Mouse (Mus musculus) cerebral cortex, adult 2 months (tissue): ENCODE results near the gene Sstr4.

Experiments used
- WGBS: fragments of 180-500 bp; shearing (Covaris S2); methylation state at CpG from one replicate; pipeline ENCODE4 v1.1.7; 2018; 5-methylcytosine and 5-hydroxymethylcytosine counted together

The Sstr4 gene

DNA sequence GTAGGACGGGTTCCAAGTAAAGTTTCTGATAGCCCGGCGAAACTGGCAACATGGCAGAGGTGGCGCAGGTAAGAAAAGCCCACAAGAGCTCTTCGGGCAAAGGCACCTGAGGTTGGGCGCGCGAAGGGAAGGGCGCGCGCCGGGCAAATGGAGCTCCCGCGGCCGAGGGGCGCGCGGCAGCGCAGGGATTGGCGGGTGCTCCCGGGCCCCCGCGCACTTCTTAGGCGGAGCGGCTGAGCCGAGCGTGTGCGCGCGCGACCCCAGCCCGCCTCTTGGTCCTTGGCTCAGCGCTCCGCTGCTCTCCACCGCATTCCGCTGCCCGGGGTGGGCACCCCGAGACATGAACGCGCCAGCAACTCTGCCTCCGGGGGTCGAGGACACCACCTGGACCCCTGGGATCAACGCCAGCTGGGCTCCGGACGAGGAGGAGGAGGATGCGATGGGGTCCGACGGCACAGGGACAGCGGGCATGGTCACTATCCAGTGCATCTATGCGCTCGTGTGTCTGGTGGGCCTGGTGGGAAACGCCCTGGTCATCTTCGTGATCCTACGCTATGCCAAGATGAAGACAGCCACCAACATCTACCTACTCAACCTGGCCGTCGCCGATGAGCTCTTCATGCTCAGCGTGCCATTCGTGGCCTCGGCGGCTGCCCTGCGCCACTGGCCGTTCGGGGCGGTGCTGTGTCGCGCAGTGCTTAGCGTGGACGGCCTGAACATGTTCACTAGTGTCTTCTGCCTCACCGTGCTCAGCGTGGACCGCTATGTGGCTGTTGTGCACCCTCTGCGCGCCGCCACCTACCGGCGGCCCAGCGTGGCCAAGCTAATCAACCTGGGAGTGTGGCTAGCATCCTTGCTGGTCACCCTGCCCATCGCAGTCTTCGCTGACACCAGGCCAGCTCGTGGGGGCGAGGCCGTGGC is at the start of gene Sstr4:
Sstr4 (plus strand) TSS at position 214 of the 921 bp plus-strand sequence.
- 3% methylated on average over 83 of the region's 83 CpGs for WGBS

DNA sequence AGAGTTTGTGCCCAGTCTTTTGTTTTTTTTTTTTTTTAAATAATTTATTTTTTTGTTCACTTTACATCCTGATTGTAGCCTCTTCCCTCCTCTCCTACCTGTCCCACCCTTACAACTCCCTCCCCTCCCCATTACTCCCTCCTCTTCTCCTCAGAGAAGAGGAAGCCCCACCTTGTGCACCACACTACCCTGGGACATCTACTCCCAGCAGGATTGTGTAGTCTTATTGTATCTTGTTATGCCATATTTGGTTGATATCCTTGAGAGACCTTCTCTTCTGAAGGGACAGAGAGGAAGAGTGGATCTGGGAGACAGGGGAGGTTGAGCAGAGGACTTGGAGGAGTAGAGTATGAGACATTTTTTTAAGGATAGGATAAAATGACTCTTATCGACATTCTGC is 48.2 kb upstream of the Sstr4 start:
- 97% methylated on average over 1 of the region's 1 CpGs for WGBS

GRCm38 (mm10) chr2:148349509-148350307 is 45.4 kb upstream of the Sstr4 start:
- WGBS: 54% methylated on average over 4 of the region's 4 CpGs

GRCm38 (mm10) chr2:148350460-148350859 is 44.7 kb upstream of the Sstr4 start:
- WGBS: 77% methylated on average over 2 of the region's 2 CpGs

DNA sequence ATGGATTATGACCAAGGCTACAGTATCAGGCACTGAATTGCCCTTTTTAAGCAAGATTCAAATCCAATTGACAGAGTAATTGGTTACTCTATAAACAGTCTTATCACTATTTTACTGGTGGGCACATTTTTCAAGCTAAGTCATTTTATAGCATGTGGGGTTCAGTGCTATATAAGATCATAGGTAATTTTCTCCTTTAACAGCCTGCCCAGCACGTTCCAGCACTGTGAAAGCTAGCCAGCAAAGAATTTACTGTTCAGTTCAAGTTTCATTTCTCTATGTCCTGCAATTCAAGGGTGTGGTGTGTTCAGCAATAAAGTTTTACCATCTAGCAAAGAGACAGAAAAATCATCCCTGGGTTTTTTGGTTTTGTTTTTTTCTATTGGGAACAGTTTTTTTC is 42.5 kb upstream of the Sstr4 start:
- 69% methylated on average over 1 of the region's 1 CpGs for WGBS

- WGBS: 47% methylated on average over 1 of the region's 1 CpGs
These were observed 38.0 kb upstream of the Sstr4 start for GRCm38 (mm10) chr2:148357145-148357544.

GRCm38 (mm10) chr2:148364536-148364935 is 30.6 kb upstream of the Sstr4 start:
- WGBS: 50% methylated on average over 3 of the region's 3 CpGs

- WGBS: 43% methylated on average over 1 of the region's 1 CpGs
These were observed 29.9 kb upstream of the Sstr4 start for GRCm38 (mm10) chr2:148365227-148365626.

GRCm38 (mm10) chr2:148371743-148372630 is 23.2 kb upstream of the Sstr4 start:
- WGBS: 74% methylated on average over 4 of the region's 4 CpGs

DNA sequence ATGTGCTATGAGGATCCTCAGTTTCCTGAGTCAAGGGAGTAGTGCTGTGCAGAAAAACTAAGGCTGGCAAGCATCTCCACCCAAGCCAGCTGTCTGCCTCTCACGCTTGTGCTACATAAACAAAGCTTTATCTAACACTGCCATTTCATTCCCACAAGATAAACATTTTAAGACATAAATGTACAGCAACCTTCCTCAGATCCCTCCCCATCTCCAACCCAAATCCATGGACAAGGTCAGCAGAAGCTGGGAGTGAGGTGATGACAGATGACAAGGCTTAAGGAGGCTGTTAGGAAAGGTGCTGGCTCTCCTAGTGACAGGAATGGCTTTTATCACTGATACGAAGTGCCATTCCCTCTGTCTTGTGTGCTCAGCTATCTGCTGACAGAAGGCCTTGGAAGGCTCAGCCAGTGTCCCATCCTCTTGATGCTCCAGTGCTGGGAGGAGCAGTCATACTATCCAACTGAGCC is 21.5 kb upstream of the Sstr4 start:
- WGBS: 53% methylated on average over 2 of the region's 2 CpGs

GRCm38 (mm10) chr2:148375326-148376150 is 19.6 kb upstream of the Sstr4 start:
- WGBS: 78% methylated on average over 10 of the region's 10 CpGs

- 82% methylated on average over 1 of the region's 1 CpGs for whole genome bisulfite sequencing
These were observed 16.3 kb upstream of the Sstr4 start for GRCm38 (mm10) chr2:148378817-148379342.

- WGBS: 67% methylated on average over 1 of the region's 1 CpGs
These were observed 15.2 kb upstream of the Sstr4 start for GRCm38 (mm10) chr2:148379899-148380413.

GRCm38 (mm10) chr2:148381076-148381475 is 14.1 kb upstream of the Sstr4 start:
- WGBS: 74% methylated on average over 2 of the region's 2 CpGs

DNA sequence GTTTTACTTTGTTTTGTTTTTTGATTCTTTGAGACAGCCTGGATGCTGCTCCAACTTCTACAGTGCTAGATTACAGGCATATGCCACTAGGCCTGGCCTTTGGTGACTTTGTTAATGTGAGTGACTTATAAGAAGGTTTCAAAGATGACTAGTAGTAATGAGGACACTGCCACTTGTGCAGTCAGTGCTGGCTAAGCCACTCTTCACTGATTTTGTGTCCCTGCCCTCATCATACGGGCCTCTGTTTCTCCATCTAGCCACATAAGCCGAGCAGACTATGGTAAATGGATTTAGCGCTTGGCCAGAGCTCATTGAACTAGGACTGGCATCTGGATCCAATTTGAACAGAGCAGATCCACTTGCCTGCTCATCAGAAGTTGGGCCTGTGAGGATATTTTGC is 8.7 kb upstream of the Sstr4 start:
- WGBS: 93% methylated on average over 3 of the region's 3 CpGs

DNA sequence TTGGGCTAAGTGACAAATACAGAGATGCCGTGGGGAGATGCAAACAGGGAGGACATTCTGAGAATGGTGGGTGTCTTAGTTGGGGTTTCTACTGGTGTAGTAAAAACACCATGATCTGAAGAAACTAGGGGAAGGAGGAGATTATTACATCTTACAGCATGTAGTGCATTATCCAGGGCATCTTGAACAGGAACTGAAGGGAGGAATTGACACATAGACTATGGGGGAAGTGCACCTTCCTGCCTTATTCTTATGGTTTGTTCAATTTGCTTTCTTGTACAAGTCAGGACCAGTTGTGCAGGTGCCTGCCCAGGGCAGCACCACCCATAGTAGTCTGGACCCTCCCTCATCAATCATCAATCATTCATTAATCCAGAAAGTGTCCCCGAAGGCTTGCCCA is 8.2 kb upstream of the Sstr4 start:
- WGBS: 91% methylated on average over 2 of the region's 2 CpGs

DNA sequence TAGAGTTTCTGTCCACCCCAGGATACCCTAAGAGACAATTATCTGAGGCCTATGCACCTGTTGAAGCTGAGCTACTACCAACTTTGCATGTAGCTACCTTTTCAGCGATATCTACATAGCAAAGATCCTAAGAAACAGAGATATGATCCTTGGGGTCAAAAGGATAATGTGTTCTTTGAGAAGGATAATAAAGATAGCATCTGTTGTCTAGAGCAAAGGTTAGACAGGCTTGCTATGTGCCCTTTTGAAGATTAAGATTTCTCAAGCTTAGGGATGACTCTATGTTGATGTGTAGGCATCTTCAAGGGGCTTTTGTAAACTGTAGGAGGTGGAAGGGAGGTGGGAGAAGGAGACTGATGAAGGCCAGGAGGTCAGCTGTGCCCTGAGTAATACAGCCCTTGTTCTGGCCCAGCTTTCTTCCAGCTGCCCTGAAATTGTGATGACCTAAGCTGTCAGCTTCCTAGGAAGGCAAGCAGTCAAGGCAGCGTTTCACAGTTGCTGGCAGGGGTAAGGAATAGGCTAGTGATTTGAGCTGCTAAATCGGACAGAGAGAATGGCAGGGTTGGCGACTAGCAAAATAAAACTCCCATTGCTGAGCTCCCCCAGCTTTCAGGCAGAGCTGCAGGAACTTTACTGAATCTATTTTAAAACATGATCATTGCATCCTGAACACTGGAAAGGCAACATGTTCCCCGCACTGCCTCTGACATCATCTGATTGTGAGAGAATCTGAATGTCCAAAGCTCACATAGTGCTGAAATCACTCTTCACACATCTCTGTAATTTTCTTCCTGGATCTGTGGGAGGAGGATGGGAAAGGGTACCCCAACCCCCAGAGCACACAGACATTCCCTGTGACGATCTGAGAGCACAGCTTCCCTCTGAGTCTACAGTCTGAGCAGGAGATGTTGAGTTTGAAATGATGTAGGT is 7.2 kb upstream of the Sstr4 start:
- WGBS: 37% methylated on average over 6 of the region's 6 CpGs

- WGBS: 76% methylated on average over 1 of the region's 1 CpGs
These were observed 2.0 kb upstream of the Sstr4 start for GRCm38 (mm10) chr2:148393149-148393548.

DNA sequence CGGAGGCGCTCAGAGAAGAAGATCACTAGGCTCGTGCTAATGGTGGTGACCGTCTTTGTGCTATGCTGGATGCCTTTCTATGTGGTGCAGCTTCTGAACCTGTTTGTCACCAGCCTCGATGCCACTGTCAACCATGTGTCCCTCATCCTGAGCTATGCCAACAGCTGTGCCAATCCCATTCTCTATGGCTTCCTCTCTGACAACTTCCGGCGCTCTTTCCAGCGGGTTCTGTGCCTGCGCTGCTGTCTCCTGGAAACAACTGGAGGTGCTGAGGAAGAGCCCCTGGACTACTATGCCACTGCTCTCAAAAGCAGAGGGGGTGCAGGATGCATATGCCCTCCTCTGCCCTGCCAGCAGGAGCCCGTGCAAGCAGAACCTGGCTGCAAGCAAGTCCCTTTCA is 1.1 kb downstream of the Sstr4 start:
- WGBS: 46% methylated on average over 10 of the region's 10 CpGs
